Mouse (Mus musculus) gastrocnemius, adult 2 months (tissue): ENCODE data around the gene Arg2. TPM values are rescaled to one million over a fixed set of nuclear protein-coding genes. Genes with fewer than 3 reads are reported as not detected.
A peak's percentile ranks its signal among the peaks of the same experiment; 100 is the strongest.

Source experiments
- DNase-seq: peaks from one replicate; pipeline ENCODE4 v3.0.0; 2022
- H3K27ac ChIP-seq: fragments of 200-600 bp; 2 replicates; pipeline ENCODE4 v1.8.1; 2022; ENCODE audit warnings: mild to moderate bottlenecking
- H3K4me3 ChIP-seq: fragments of 200-600 bp; 2 replicates; pipeline ENCODE4 v1.8.1; 2022; ENCODE audit warnings: mild to moderate bottlenecking, moderate library complexity
- CTCF ChIP-seq: fragments of 200-600 bp; IDR thresholded peaks from 2 replicates; pipeline ENCODE4 v1.8.1; 2022; ENCODE audit warnings: antibody characterized with exemption, mild to moderate bottlenecking, moderate library complexity
- intact Hi-C: fragments of 180-260 bp; cut with DNase I; formaldehyde crosslinking; loops from one replicate; pipeline ENCODE4 v1.15.1; 2025
- long read RNA-seq, 2 experiments: library from polyadenylated mRNA; stranded (forward); transcript quantifications; one replicate each; pipeline ENCODE4 v2.0.0; 2021
- total RNA-seq, 2 experiments: library from RNA; stranded (reverse); gene quantifications; 2 replicates each; pipeline ENCODE4 v1.2.3; 2021

The Arg2 gene
- not detected for total RNA-seq
- long read RNA-seq, experiment 1: 0 reads
- long read RNA-seq, experiment 2: 0 reads

GRCm38 (mm10) chr12:79130299-79131177, at the start of gene Arg2:
Gene Arg2 (plus strand): TSS chr12:79130777.
- no peak within 1 kb of the TSS for H3K27ac ChIP-seq
- DNase-seq: peak; percentile 51

GRCm38 (mm10) chr12:79089182-79089812, 41.3 kb upstream of the Arg2 start, which contains the start of gene Pigh:
Gene Pigh (minus strand): TSS chr12:79089651.
- intact Hi-C loops: no loop called here
- peak within 1 kb of the TSS; percentile 82 for H3K27ac ChIP-seq
- DNase-seq: peak; percentile 90
- peak within 1 kb of the TSS; percentile 93 for H3K4me3 ChIP-seq
- no peak for TF ChIP-seq CTCF

More at GRCm38 (mm10) chr12:79130299-79131177, at the start of gene Arg2:
- TF ChIP-seq CTCF: no peak
- intact Hi-C loops: no loop called here
- peak within 1 kb of the TSS; percentile 64 for H3K4me3 ChIP-seq

- DNase-seq: peak; percentile 76
- H3K4me3 ChIP-seq: no peak overlapping the region
- intact Hi-C loops: loop anchor here (1.0 to 10.0 kb wide), 3 partner anchors 69 to 888 kb away; no protein-coding TSS in a partner anchor
- H3K27ac ChIP-seq: no peak overlapping the region
- peak; percentile 77 for TF ChIP-seq CTCF
Observed at GRCm38 (mm10) chr12:79092569-79092968, 38.0 kb upstream of the Arg2 start.

- peak; percentile 68 for TF ChIP-seq CTCF
- Histone ChIP-seq H3K27ac (no peak overlapping the region), H3K4me3 (no peak overlapping the region)
- intact Hi-C loops: loop anchor here (10.0 kb wide), 1 partner anchor 892 kb away; no protein-coding TSS in a partner anchor
- DNase-seq: no peak
Observed at GRCm38 (mm10) chr12:79097106-79097752, 33.3 kb upstream of the Arg2 start.

- DNase-seq: no peak
- Histone ChIP-seq H3K4me3 (no peak overlapping the region), H3K27ac (no peak overlapping the region)
- TF ChIP-seq CTCF: no peak
- intact Hi-C loops: no loop called here
Observed at GRCm38 (mm10) chr12:79103773-79104172, 26.8 kb upstream of the Arg2 start.

GRCm38 (mm10) chr12:79104544-79104943, 26.0 kb upstream of the Arg2 start:
- no peak for DNase-seq
- TF ChIP-seq CTCF: no peak
- no peak overlapping the region for H3K4me3 ChIP-seq
- intact Hi-C loops: no loop called here
- no peak overlapping the region for H3K27ac ChIP-seq

GRCm38 (mm10) chr12:79105312-79105711, 25.3 kb upstream of the Arg2 start:
- no peak for DNase-seq
- Histone ChIP-seq H3K27ac (no peak overlapping the region), H3K4me3 (no peak overlapping the region)
- TF ChIP-seq CTCF: no peak
- intact Hi-C loops: no loop called here

GRCm38 (mm10) chr12:79118991-79119390, 11.6 kb upstream of the Arg2 start:
- Histone ChIP-seq H3K27ac (no peak overlapping the region), H3K4me3 (no peak overlapping the region)
- intact Hi-C loops: no loop called here
- no peak for TF ChIP-seq CTCF
- no peak for DNase-seq

GRCm38 (mm10) chr12:79122820-79123219, 7.8 kb upstream of the Arg2 start:
- TF ChIP-seq CTCF: peak; percentile 34
- no peak for DNase-seq
- intact Hi-C loops: no loop called here
- H3K27ac ChIP-seq: no peak overlapping the region
- no peak overlapping the region for H3K4me3 ChIP-seq

- Histone ChIP-seq H3K4me3 (peak overlapping the region; percentile 64), H3K27ac (no peak overlapping the region)
- no peak for TF ChIP-seq CTCF
- intact Hi-C loops: no loop called here
- DNase-seq: no peak
Observed at GRCm38 (mm10) chr12:79131178-79131675, 650 bp downstream of the Arg2 start.

GRCm38 (mm10) chr12:79131706-79132460, 1.3 kb downstream of the Arg2 start:
- no peak for TF ChIP-seq CTCF
- no peak overlapping the region for H3K27ac ChIP-seq
- intact Hi-C loops: no loop called here
- DNase-seq: no peak
- H3K4me3 ChIP-seq: no peak overlapping the region

- no peak for TF ChIP-seq CTCF
- Histone ChIP-seq H3K27ac (no peak overlapping the region), H3K4me3 (no peak overlapping the region)
- DNase-seq: no peak
- intact Hi-C loops: no loop called here
Observed at GRCm38 (mm10) chr12:79134676-79135075, 4.1 kb downstream of the Arg2 start.
